Mouse (Mus musculus) c-Kit-positive CD71-positive TER-119-positive erythroid progenitor cells, embryonic 14.5 days (primary cell): ENCODE measurements around the gene Vmn2r65.

Experiments
- DNase-seq: peaks from one replicate; pipeline ENCODE4 v3.0.0-alpha.2; 2013; ENCODE audit warnings: low spot score

Gene Vmn2r65

GRCm38 (mm10) chr7:84964015-84964414, at the start of gene Vmn2r65:
Vmn2r65 (minus strand) TSS chr7:84964115.
- DNase-seq, result no peak

DNA sequence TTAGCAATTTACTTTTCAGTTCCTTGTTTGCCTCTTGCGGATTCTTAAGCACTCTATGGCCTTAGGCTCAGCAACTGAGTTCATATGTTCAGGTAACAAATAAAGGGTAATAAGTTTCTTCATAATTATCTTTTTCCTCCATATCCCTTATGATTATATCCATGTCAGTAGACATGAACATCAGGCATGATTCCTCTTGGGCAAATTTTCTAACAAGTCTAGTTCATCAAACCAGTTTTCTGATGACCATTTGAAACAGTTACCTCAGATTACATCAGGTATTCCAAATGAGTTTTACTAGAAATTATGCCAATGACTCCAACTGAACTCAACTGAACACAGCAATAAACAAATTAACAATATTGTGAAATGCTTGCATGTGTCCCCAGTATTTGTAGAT, 48.3 kb upstream of the Vmn2r65 start, which contains the start of gene Vmn2r66:
Gene Vmn2r66, minus strand, starts transcription at position 101 of the 400 bp plus-strand sequence.
- no peak for DNase-seq

GRCm38 (mm10) chr7:84996694-84997093, 32.8 kb upstream of the Vmn2r65 start:
- DNase-seq, result no peak
